Mouse (Mus musculus) liver, adult 2 months (tissue): ENCODE measurements around the gene Anxa2. TPM values are rescaled to one million over a fixed set of nuclear protein-coding genes. Genes with fewer than 3 reads are reported as not detected.

Source experiments
- DNase-seq: peaks from one replicate; pipeline ENCODE4 v3.0.0-alpha.2; 2011; ENCODE audit warnings: low read depth, low spot score; ENCODE audit errors: extremely low read depth
- H3K27ac ChIP-seq: fragments of 200-500 bp; replicated peaks from 2 replicates; pipeline ENCODE4 v1.5.1; 2012; ENCODE audit warnings: low read depth, mild to moderate bottlenecking, control low read depth, inconsistent platforms, low read length; ENCODE audit not compliant: insufficient read depth
- H3K27me3 ChIP-seq: fragments of 200-500 bp; 2 replicates; pipeline ENCODE4 v1.6.1; 2012; ENCODE audit warnings: mild to moderate bottlenecking, moderate library complexity, low read length, inconsistent platforms; ENCODE audit not compliant: control insufficient read depth, insufficient read depth
- H3K36me3 ChIP-seq: fragments of 200-500 bp; 2 replicates; pipeline ENCODE4 v1.6.1; 2012; ENCODE audit warnings: low read length, inconsistent platforms; ENCODE audit not compliant: control insufficient read depth, insufficient read depth
- H3K4me1 ChIP-seq: fragments of 200-500 bp; 2 replicates; pipeline ENCODE4 v1.6.1; 2011; ENCODE audit warnings: low read length; ENCODE audit not compliant: control insufficient read depth, insufficient read depth
- H3K4me3 ChIP-seq: fragments of 200-500 bp; 2 replicates; pipeline ENCODE4 v1.5.1; 2011; ENCODE audit warnings: low read depth, mild to moderate bottlenecking, control low read depth, low read length, moderate library complexity; ENCODE audit not compliant: insufficient read depth
- H3K79me2 ChIP-seq: fragments of 200-500 bp; 2 replicates; pipeline ENCODE4 v1.6.1; 2012; ENCODE audit warnings: inconsistent platforms, mild to moderate bottlenecking, low read length, moderate library complexity; ENCODE audit not compliant: control insufficient read depth, insufficient read depth
- H3K9ac ChIP-seq: fragments of 200-500 bp; 2 replicates; pipeline ENCODE4 v1.6.1; 2012; ENCODE audit warnings: low read depth, mild to moderate bottlenecking, control low read depth, inconsistent platforms, low read length
- CTCF ChIP-seq: fragments of 200-500 bp; IDR thresholded peaks from 2 replicates; pipeline ENCODE4 v1.5.1; 2011; ENCODE audit warnings: low read depth, low read length, control low read depth
- POLR2A ChIP-seq: fragments of 200-500 bp; IDR thresholded peaks from 2 replicates; pipeline ENCODE4 v1.6.1; 2011; ENCODE audit warnings: low read length, control low read depth; ENCODE audit not compliant: insufficient read depth; ENCODE audit errors: extremely low read depth
- WGBS: fragments of 180-500 bp; shearing (Covaris S2); methylation state at CpG from one replicate; pipeline ENCODE4 v1.1.7; 2018; 5-methylcytosine and 5-hydroxymethylcytosine counted together
- polyA plus RNA-seq: library from polyadenylated mRNA; depleted of rRNA; stranded (reverse); fragments of >200 nt; gene quantifications from 2 replicates; pipeline ENCODE4 v1.2.3, GENCODE M21; 2012
- total RNA-seq: library from RNA; depleted of rRNA; stranded (reverse); fragments of >200 nt; gene quantifications from 2 replicates; pipeline ENCODE4 v1.2.3, GENCODE M21; 2014

Gene Anxa2
- total and polyA plus RNA-seq, 2 experiments = 13.5 to 16.1 TPM

DNA sequence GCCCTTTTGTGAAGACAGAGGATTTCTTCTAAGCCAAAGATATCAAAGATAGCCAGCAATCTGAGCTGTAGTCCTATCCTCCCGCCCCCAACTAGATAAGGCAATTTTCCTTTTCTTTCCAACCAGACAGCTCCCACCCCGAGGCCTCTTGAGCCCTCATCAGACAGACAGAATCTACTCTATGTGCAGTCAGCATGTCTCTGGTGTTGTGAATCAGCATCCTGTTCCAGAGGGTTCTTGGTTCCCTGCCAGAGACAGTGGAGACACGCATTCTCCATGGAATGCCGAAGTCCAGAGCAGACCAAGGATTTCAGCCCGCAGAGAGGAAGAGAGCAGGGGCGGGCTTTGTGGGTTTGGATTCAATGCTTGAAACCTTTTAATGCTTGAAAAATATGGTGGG lies 19.3 kb downstream of the Anxa2 start:
- 56% methylated on average over 6 of the region's 6 CpGs for WGBS
- Histone ChIP-seq H3K27ac (no peak overlapping the region), H3K36me3 (no peaks in the 10 kb centered on the region), H3K9ac (no peak overlapping the region), H3K4me1 (no peaks in the 10 kb centered on the region), H3K27me3 (no peaks in the 10 kb centered on the region), H3K4me3 (no peak overlapping the region), H3K79me2 (no peaks in the 10 kb centered on the region)
- TF ChIP-seq CTCF = no peak
- no peak for TF ChIP-seq POLR2A
- peak; percentile 34 for DNase-seq

DNA sequence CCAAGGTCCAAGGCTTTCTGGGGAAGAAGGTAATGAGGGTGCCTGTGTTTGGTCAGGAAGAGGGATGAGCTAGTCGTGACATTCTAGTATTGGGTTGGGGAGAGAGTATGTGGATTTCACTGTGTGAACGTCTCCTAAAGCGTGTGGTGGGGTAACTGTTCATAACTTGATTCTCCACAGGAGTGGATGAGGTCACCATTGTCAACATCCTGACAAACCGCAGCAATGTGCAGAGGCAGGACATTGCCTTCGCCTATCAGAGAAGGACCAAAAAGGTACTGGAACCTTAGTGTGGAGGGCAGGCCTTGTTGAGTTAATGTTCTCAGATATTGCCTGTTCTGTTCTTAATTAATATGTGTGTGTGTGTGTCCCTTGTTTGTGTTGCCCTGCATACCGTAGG lies 22.5 kb downstream of the Anxa2 start:
- TF ChIP-seq POLR2A (no peak), CTCF (no peak)
- H3K27me3 ChIP-seq = no peaks in the 10 kb centered on the region
- no peaks in the 10 kb centered on the region for H3K36me3 ChIP-seq
- 78% methylated on average over 6 of the region's 6 CpGs for WGBS
- H3K4me1 ChIP-seq = no peaks in the 10 kb centered on the region
- no peak overlapping the region for H3K9ac ChIP-seq
- DNase-seq = no peak
- H3K4me3 ChIP-seq = no peak overlapping the region
- H3K79me2 ChIP-seq = no peaks in the 10 kb centered on the region
- H3K27ac ChIP-seq = no peak overlapping the region

DNA sequence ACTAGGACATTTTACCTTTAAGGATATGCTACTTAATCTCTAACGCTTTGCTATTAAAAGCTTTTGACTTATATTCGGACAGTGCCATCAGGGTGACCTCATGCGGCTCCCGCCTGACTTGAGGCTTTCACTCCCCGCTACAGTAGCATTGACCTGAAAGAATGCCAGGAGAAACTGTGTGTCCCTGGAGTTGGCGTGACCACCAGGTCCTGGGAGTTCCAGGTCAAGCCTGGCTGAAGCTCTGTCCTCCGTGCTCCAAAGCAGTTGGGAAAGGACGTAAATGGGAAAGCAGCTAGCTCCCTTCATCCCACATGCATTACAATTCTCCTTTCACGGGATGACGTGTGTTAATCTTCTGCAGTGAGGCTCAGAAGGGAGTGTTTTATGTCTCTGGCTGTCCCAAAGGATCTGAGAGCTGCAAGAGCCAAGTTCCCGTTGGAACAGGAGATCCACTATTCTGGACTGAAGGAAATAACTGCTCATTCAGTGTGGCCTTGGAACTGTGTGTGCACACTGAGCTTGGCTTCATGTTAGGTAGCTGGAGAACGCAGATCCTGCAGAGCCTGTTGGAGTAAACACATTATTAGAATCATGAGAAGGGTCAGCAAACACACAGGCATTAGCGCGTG lies 23.9 kb downstream of the Anxa2 start:
- H3K4me3 ChIP-seq = no peak overlapping the region
- no peak for DNase-seq
- TF ChIP-seq POLR2A (no peak), CTCF (no peak)
- no peak overlapping the region for H3K9ac ChIP-seq
- 81% methylated on average over 14 of the region's 14 CpGs for WGBS
- H3K36me3 ChIP-seq = no peaks in the 10 kb centered on the region
- no peaks in the 10 kb centered on the region for H3K27me3 ChIP-seq
- no peaks in the 10 kb centered on the region for H3K79me2 ChIP-seq
- H3K27ac ChIP-seq = no peak overlapping the region
- H3K4me1 ChIP-seq = no peaks in the 10 kb centered on the region

DNA sequence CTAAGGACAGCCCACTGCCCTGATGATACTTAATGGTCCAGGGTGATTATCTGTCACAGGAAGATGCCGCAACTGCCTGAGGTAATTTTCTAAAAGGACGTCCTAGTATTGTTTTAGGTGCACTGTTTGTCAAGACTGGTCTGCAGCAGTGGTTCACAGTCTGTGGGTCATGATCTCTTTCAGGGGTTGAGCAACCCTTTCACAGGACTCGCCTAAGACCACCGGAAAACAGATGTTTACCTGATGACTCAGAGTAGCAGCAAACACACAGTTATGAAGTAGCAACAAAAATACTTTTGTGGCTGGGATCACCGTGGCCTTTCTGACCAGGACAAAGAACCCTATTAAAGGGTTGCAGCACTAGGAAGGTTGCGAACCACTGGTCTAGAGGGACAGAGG lies 24.4 kb downstream of the Anxa2 start:
- H3K27me3 ChIP-seq = no peaks in the 10 kb centered on the region
- H3K4me1 ChIP-seq = no peaks in the 10 kb centered on the region
- no peak overlapping the region for H3K27ac ChIP-seq
- no peak overlapping the region for H3K4me3 ChIP-seq
- no peaks in the 10 kb centered on the region for H3K79me2 ChIP-seq
- no peak for DNase-seq
- 65% methylated on average over 6 of the region's 6 CpGs for WGBS
- H3K36me3 ChIP-seq = no peaks in the 10 kb centered on the region
- TF ChIP-seq POLR2A (no peak), CTCF (no peak)
- no peak overlapping the region for H3K9ac ChIP-seq

DNA sequence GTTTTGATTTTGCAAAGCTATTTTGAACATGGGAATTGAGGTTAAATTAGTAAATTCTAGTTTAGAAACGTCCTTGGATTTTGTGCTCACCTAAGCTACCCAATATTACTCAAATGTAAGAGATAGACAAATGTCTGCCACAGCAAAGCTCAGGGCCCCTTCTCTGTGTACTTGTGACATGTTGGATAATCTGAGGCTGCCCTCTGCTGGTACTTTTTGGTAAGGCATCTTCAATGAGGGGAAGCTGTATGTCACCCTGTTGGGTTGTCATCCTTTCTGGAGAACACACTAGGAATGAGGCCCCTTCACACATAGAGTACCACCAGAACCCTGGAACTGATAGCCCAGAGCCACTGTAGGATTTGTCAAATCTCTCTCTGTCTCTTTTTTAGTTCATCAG lies 26.9 kb downstream of the Anxa2 start:
- Histone ChIP-seq H3K4me3 (no peak overlapping the region), H3K4me1 (no peaks in the 10 kb centered on the region), H3K9ac (no peak overlapping the region), H3K27ac (no peak overlapping the region), H3K36me3 (no peaks in the 10 kb centered on the region), H3K27me3 (no peaks in the 10 kb centered on the region), H3K79me2 (no peaks in the 10 kb centered on the region)
- TF ChIP-seq POLR2A = no peak
- TF ChIP-seq CTCF = peak; percentile 55
- DNase-seq = peak; percentile 61
- WGBS = 0% methylated on average over 1 of the region's 1 CpGs

DNA sequence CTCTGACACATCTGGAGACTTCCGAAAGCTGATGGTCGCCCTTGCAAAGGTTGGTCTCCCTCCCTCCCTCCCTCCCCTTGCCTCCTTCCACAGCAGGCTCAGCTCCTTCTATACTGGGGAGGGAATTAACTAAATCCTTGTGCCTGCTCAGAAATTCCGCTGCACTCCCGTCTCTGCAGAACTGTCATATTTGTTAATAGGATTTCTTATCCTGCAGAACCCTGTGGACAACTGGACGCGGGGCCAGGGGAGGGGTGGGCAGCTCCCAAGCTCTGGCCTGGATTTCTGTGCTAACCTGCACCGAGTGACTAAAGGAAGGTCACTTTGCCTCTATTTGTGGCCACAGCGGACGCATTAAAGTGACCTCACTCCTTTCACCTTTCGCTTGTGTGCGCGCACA lies 30.4 kb downstream of the Anxa2 start:
- H3K4me3 ChIP-seq = no peak overlapping the region
- no peak overlapping the region for H3K9ac ChIP-seq
- H3K36me3 ChIP-seq = no peaks in the 10 kb centered on the region
- H3K79me2 ChIP-seq = no peaks in the 10 kb centered on the region
- peaks cover 2% of the 10 kb centered on the region for H3K4me1 ChIP-seq
- no peak overlapping the region for H3K27ac ChIP-seq
- no peaks in the 10 kb centered on the region for H3K27me3 ChIP-seq
- TF ChIP-seq POLR2A (no peak), CTCF (no peak)
- WGBS = 90% methylated on average over 12 of the region's 12 CpGs
- DNase-seq = no peak
